Mouse (Mus musculus): ENCODE measurements around the gene Nxph4. TPM values are rescaled to one million over a fixed set of nuclear protein-coding genes. Genes with fewer than 3 reads are reported as not detected.

Gene Nxph4
- total RNA-seq (2017), result 0.31 TPM in 1 of 2 replicates, not detected in the other

GRCm38 (mm10) chr10:127534036-127534928, at the start of gene Nxph4:
Nxph4 (minus strand) TSS chr10:127534559.
- ATAC-seq (replicated peaks in 1 of 2; ENCODE audit: insufficient read depth in 1 of 2, low FRiP score in 2 of 2, low TSS enrichment in 1 of 2, low read depth in 1 of 2, poor library complexity in 2 of 2, severe bottlenecking in 2 of 2), result no peak

GRCm38 (mm10) chr10:127583649-127584048, 49.3 kb upstream of the Nxph4 start:
- no peak for ATAC-seq (replicated peaks in 1 of 2; ENCODE audit: insufficient read depth in 1 of 2, low FRiP score in 2 of 2, low TSS enrichment in 1 of 2, low read depth in 1 of 2, poor library complexity in 2 of 2, severe bottlenecking in 2 of 2)

- no peak for ATAC-seq (replicated peaks in 1 of 2; ENCODE audit: insufficient read depth in 1 of 2, low FRiP score in 2 of 2, low TSS enrichment in 1 of 2, low read depth in 1 of 2, poor library complexity in 2 of 2, severe bottlenecking in 2 of 2)
Measured at GRCm38 (mm10) chr10:127581291-127581690, 46.9 kb upstream of the Nxph4 start.

- no peak for ATAC-seq (replicated peaks in 1 of 2; ENCODE audit: insufficient read depth in 1 of 2, low FRiP score in 2 of 2, low TSS enrichment in 1 of 2, low read depth in 1 of 2, poor library complexity in 2 of 2, severe bottlenecking in 2 of 2)
Measured at GRCm38 (mm10) chr10:127577982-127578381, 43.6 kb upstream of the Nxph4 start.

GRCm38 (mm10) chr10:127577156-127577555, 42.8 kb upstream of the Nxph4 start:
- no peak for ATAC-seq (replicated peaks in 1 of 2; ENCODE audit: insufficient read depth in 1 of 2, low FRiP score in 2 of 2, low TSS enrichment in 1 of 2, low read depth in 1 of 2, poor library complexity in 2 of 2, severe bottlenecking in 2 of 2)

- peak; percentile 74 to 85 for ATAC-seq (replicated peaks in 1 of 2; ENCODE audit: insufficient read depth in 1 of 2, low FRiP score in 2 of 2, low TSS enrichment in 1 of 2, low read depth in 1 of 2, poor library complexity in 2 of 2, severe bottlenecking in 2 of 2)
Measured at GRCm38 (mm10) chr10:127576381-127576961, 42.1 kb upstream of the Nxph4 start.

GRCm38 (mm10) chr10:127575741-127576140, 41.4 kb upstream of the Nxph4 start:
- no peak for ATAC-seq (replicated peaks in 1 of 2; ENCODE audit: insufficient read depth in 1 of 2, low FRiP score in 2 of 2, low TSS enrichment in 1 of 2, low read depth in 1 of 2, poor library complexity in 2 of 2, severe bottlenecking in 2 of 2)

GRCm38 (mm10) chr10:127572281-127572680, 37.9 kb upstream of the Nxph4 start:
- no peak for ATAC-seq (replicated peaks in 1 of 2; ENCODE audit: insufficient read depth in 1 of 2, low FRiP score in 2 of 2, low TSS enrichment in 1 of 2, low read depth in 1 of 2, poor library complexity in 2 of 2, severe bottlenecking in 2 of 2)

GRCm38 (mm10) chr10:127570937-127571641, 36.7 kb upstream of the Nxph4 start:
- ATAC-seq (replicated peaks in 1 of 2; ENCODE audit: insufficient read depth in 1 of 2, low FRiP score in 2 of 2, low TSS enrichment in 1 of 2, low read depth in 1 of 2, poor library complexity in 2 of 2, severe bottlenecking in 2 of 2), result no peak

- no peak; a peak in 1 of 4 replicates for ATAC-seq (replicated peaks in 1 of 2; ENCODE audit: insufficient read depth in 1 of 2, low FRiP score in 2 of 2, low TSS enrichment in 1 of 2, low read depth in 1 of 2, poor library complexity in 2 of 2, severe bottlenecking in 2 of 2)
Measured at GRCm38 (mm10) chr10:127570384-127570783, 36.0 kb upstream of the Nxph4 start.

GRCm38 (mm10) chr10:127569450-127569849, 35.1 kb upstream of the Nxph4 start:
- peak; percentile 74 for ATAC-seq (replicated peaks in 1 of 2; ENCODE audit: insufficient read depth in 1 of 2, low FRiP score in 2 of 2, low TSS enrichment in 1 of 2, low read depth in 1 of 2, poor library complexity in 2 of 2, severe bottlenecking in 2 of 2)

- ATAC-seq (replicated peaks in 1 of 2; ENCODE audit: insufficient read depth in 1 of 2, low FRiP score in 2 of 2, low TSS enrichment in 1 of 2, low read depth in 1 of 2, poor library complexity in 2 of 2, severe bottlenecking in 2 of 2), result no peak
Measured at GRCm38 (mm10) chr10:127566553-127567326, 32.4 kb upstream of the Nxph4 start.

GRCm38 (mm10) chr10:127564301-127564700, 29.9 kb upstream of the Nxph4 start:
- peak; percentile 30 to 66 for ATAC-seq (replicated peaks in 1 of 2; ENCODE audit: insufficient read depth in 1 of 2, low FRiP score in 2 of 2, low TSS enrichment in 1 of 2, low read depth in 1 of 2, poor library complexity in 2 of 2, severe bottlenecking in 2 of 2)

GRCm38 (mm10) chr10:127563840-127564239, 29.5 kb upstream of the Nxph4 start:
- ATAC-seq (replicated peaks in 1 of 2; ENCODE audit: insufficient read depth in 1 of 2, low FRiP score in 2 of 2, low TSS enrichment in 1 of 2, low read depth in 1 of 2, poor library complexity in 2 of 2, severe bottlenecking in 2 of 2), result peak; percentile 85 to 94

GRCm38 (mm10) chr10:127561145-127561544, 26.8 kb upstream of the Nxph4 start:
- ATAC-seq (replicated peaks in 1 of 2; ENCODE audit: insufficient read depth in 1 of 2, low FRiP score in 2 of 2, low TSS enrichment in 1 of 2, low read depth in 1 of 2, poor library complexity in 2 of 2, severe bottlenecking in 2 of 2), result no peak

- no peak for ATAC-seq (replicated peaks in 1 of 2; ENCODE audit: insufficient read depth in 1 of 2, low FRiP score in 2 of 2, low TSS enrichment in 1 of 2, low read depth in 1 of 2, poor library complexity in 2 of 2, severe bottlenecking in 2 of 2)
Measured at GRCm38 (mm10) chr10:127557397-127557796, 23.0 kb upstream of the Nxph4 start.

GRCm38 (mm10) chr10:127555703-127556102, 21.3 kb upstream of the Nxph4 start:
- ATAC-seq (replicated peaks in 1 of 2; ENCODE audit: insufficient read depth in 1 of 2, low FRiP score in 2 of 2, low TSS enrichment in 1 of 2, low read depth in 1 of 2, poor library complexity in 2 of 2, severe bottlenecking in 2 of 2), result peak; percentile 33 to 35; a peak in 1 of 4 replicates

Measured in hematopoietic stem cell, adult 5-6 weeks (primary cell).